Mouse (Mus musculus) spleen, adult 2 months (tissue): ENCODE data around the gene Gpc5. TPM values are rescaled to one million over a fixed set of nuclear protein-coding genes. Genes with fewer than 3 reads are reported as not detected.
A peak's percentile ranks its signal among the peaks of the same experiment; 100 is the strongest.

Experiments
- DNase-seq, 2 experiments: peaks; one replicate each; pipeline versions ENCODE4 v3.0.0 to v3.0.0-alpha.2; 2012 to 2021; ENCODE audit warnings: low spot score in 2 of 2, low read depth in 1 of 2
- H3K27ac ChIP-seq: fragments of 200-500 bp; 2 replicates; pipeline ENCODE4 v1.5.1; 2012; ENCODE audit warnings: low read length, inconsistent platforms; ENCODE audit not compliant: insufficient read depth
- H3K27me3 ChIP-seq: fragments of 200-500 bp; 2 replicates; pipeline ENCODE4 v1.6.1; 2012; ENCODE audit warnings: mild to moderate bottlenecking, moderate library complexity, low read length, inconsistent platforms; ENCODE audit not compliant: control insufficient read depth, insufficient read depth
- H3K36me3 ChIP-seq: fragments of 200-500 bp; 2 replicates; pipeline ENCODE4 v1.6.1; 2012; ENCODE audit warnings: mild to moderate bottlenecking, low read length, inconsistent platforms; ENCODE audit not compliant: control insufficient read depth, insufficient read depth
- H3K4me1 ChIP-seq: fragments of 200-500 bp; 2 replicates; pipeline ENCODE4 v1.6.1; 2011; ENCODE audit warnings: inconsistent platforms; ENCODE audit not compliant: control insufficient read depth, insufficient read depth, insufficient read length
- H3K4me3 ChIP-seq: fragments of 200-500 bp; 2 replicates; pipeline ENCODE4 v1.5.1; 2011; ENCODE audit warnings: mild to moderate bottlenecking, inconsistent platforms; ENCODE audit not compliant: insufficient read depth, insufficient read length; ENCODE audit errors: extremely low read depth
- CTCF ChIP-seq: fragments of 200-500 bp; IDR thresholded peaks from 2 replicates; pipeline ENCODE4 v1.5.1; 2011; ENCODE audit warnings: mild to moderate bottlenecking, inconsistent platforms; ENCODE audit not compliant: insufficient read depth, insufficient read length, insufficient replicate concordance; ENCODE audit errors: extremely low read depth
- POLR2A ChIP-seq: fragments of 200-500 bp; IDR thresholded peaks from 2 replicates; pipeline ENCODE4 v1.6.1; 2011; ENCODE audit warnings: low read depth, low read length, inconsistent platforms
- WGBS: fragments of 180-500 bp; shearing (Covaris S2); methylation state at CpG from one replicate; pipeline ENCODE4 v1.1.7; 2018; 5-methylcytosine and 5-hydroxymethylcytosine counted together
- polyA plus RNA-seq: library from polyadenylated mRNA; depleted of rRNA; stranded (reverse); fragments of >200 nt; gene quantifications from 2 replicates; pipeline ENCODE4 v1.2.3, GENCODE M21; 2012; rRNA removed

Gene Gpc5
- not detected in 2 replicates for polyA plus RNA-seq

DNA sequence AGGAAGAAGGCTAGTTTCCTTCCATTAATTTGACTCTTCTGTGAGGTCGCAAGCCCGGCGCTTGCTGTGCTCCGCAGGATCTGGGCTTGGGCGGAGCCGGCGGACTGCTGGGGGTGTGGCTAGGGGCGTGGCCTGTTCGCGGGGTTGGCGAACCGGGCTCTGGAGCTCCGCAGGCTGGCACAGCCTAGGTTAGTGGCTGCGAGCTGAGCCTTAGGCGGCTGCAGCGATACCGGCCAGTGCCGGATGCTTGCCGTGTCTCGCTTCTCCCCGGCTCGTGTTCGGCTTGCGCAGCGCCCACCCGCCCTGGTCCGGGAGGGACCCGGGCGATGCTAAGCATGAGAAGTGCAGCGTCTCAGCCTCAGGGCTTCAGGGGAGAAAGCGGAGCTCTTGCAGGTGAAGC lies at the start of gene Gpc5:
Gene Gpc5, plus strand, starts transcription at position 135 of the 400 bp plus-strand sequence.
- no peak for TF ChIP-seq POLR2A
- DNase-seq: peak; percentile 26 to 75
- Histone ChIP-seq H3K4me3 (peak within 1 kb of the TSS; percentile 51), H3K27ac (no peak within 1 kb of the TSS), H3K36me3 (no peaks in the 10 kb centered on the region), H3K4me1 (peaks cover 4% of the 10 kb centered on the region), H3K27me3 (peaks cover 12% of the 10 kb centered on the region)
- under 1% methylated on average over 31 of the region's 31 CpGs for WGBS

DNA sequence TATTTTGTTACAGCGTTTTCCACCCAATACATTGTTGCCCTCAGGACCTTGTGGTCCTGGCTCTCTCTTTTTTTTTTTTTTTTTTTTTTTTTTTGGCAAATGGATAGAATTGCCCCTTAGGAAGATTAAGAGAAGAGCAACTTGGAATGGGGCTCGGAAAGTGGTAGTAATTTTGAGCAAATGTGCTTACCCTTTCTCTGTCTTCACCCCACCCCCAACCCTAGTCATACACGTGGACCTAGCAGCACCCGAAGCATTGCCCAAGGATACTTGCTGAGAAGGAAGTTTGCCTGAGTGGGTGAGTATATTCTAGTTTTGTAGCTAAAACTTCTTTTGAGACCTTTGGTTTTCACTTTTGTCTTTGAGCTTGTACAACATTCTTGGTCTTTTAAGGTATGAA lies 49.4 kb upstream of the Gpc5 start:
- TF ChIP-seq POLR2A (no peak), CTCF (no peak)
- H3K27ac ChIP-seq: no peak overlapping the region
- H3K4me1 ChIP-seq: peaks cover 5% of the 10 kb centered on the region
- no peak for DNase-seq
- peaks cover 4% of the 10 kb centered on the region; the same call in 1 of the 2 replicates for H3K27me3 ChIP-seq
- H3K36me3 ChIP-seq: peaks cover 16% of the 10 kb centered on the region
- WGBS: 5% methylated on average over 4 of the region's 4 CpGs
- no peak overlapping the region; the same call in 1 of the 2 replicates for H3K4me3 ChIP-seq

DNA sequence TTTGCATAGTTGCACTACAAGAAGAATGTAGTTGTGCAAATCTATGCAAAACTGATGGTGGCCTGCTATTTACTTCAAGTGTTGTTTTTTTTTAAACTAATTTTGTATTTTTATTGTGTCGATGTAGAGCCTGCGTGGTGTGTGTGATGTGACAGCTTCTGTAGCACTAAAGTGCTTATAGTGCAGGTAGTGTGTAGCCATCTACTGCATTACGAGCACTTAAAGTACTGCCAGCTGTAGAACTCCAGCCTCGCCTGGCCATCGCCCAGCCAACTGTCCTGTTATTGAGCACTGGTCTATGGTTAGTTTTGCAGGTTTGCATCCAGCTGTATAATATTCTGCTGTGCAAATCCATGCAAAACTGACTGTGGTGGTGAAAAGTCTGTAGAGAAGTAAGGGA lies 48.0 kb upstream of the Gpc5 start:
- Histone ChIP-seq H3K27me3 (peaks cover 4% of the 10 kb centered on the region; the same call in 1 of the 2 replicates), H3K4me3 (no peak overlapping the region), H3K27ac (no peak overlapping the region), H3K36me3 (peaks cover 18% of the 10 kb centered on the region), H3K4me1 (peaks cover 5% of the 10 kb centered on the region)
- no peak for DNase-seq
- TF ChIP-seq POLR2A (no peak), CTCF (no peak)
- 94% methylated on average over 5 of the region's 5 CpGs for WGBS

DNA sequence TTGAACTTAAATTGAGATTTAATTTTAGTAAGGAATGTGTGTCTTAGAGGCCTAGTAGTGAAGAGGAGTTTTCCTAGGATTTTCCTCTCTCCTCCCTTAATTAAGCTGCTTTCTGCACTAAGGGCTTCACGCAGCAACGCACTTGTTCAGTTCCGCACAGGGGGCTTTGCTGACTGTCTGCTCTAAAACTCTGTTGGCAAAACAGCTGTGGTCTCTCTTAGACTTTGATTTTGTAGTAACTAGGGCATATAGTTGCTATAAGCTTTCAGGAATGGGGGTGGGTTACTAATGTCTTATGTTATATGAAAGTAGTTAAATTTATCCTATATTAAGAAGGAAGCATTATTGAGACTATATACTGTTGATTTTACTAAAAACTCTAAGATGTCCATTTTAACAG lies 46.3 kb upstream of the Gpc5 start:
- Histone ChIP-seq H3K36me3 (peaks cover 18% of the 10 kb centered on the region), H3K27ac (no peak overlapping the region), H3K27me3 (0 out of 2 replicates have a peak, but pooled peaks cover 1% of the 10 kb centered on the region), H3K4me1 (peaks cover 2% of the 10 kb centered on the region; the same call in 1 of the 2 replicates), H3K4me3 (no peak overlapping the region)
- DNase-seq: no peak
- no peak for TF ChIP-seq POLR2A
- TF ChIP-seq CTCF: no peak
- over 99% methylated on average over 3 of the region's 3 CpGs for WGBS

- no peak overlapping the region for H3K27ac ChIP-seq
- H3K4me1 ChIP-seq: peaks cover 2% of the 10 kb centered on the region; the same call in 1 of the 2 replicates
- TF ChIP-seq POLR2A: no peak
- no peak for TF ChIP-seq CTCF
- no peak overlapping the region for H3K4me3 ChIP-seq
- WGBS: 93% methylated on average over 3 of the region's 3 CpGs
- peaks cover 18% of the 10 kb centered on the region for H3K36me3 ChIP-seq
- no peaks in the 10 kb centered on the region for H3K27me3 ChIP-seq
- no peak for DNase-seq
These were observed 44.7 kb upstream of the Gpc5 start for GRCm38 (mm10) chr14:115047316-115047715.

GRCm38 (mm10) chr14:115047990-115048862 lies 43.8 kb upstream of the Gpc5 start:
- Histone ChIP-seq H3K27me3 (no peaks in the 10 kb centered on the region), H3K4me1 (no peaks in the 10 kb centered on the region; the same call in 1 of the 2 replicates), H3K27ac (no peak overlapping the region), H3K36me3 (peaks cover 18% of the 10 kb centered on the region), H3K4me3 (no peak overlapping the region)
- WGBS: 55% methylated on average over 5 of the region's 5 CpGs
- TF ChIP-seq CTCF (no peak), POLR2A (no peak)
- DNase-seq: no peak
